Mouse (Mus musculus) midbrain, embryonic 16.5 days (tissue): Measurements from ENCODE around the gene Gps1. TPM values are rescaled to one million over a fixed set of nuclear protein-coding genes. Genes with fewer than 3 reads are reported as not detected.
"Not testable (repeated sequence)": the region's sequence is repeated elsewhere in the genome, so short reads cannot be mapped to it uniquely, and the experiment has no call there.

Experiments used
- ATAC-seq: fragments of 200-750 bp; cut with Nextera tagmentation; 2 replicates; pipeline ENCODE4 v1.8.0; 2017; ENCODE audit warnings: moderate TSS enrichment
- H3K27ac ChIP-seq: fragments of 300-500 bp; sonication (generic); 2 replicates; pipeline ENCODE4 v1.5.1; 2014; ENCODE audit warnings: mild to moderate bottlenecking, low read length, mixed read lengths
- H3K27me3 ChIP-seq: fragments of 300-500 bp; sonication (generic); 2 replicates; pipeline ENCODE4 v1.6.1; 2014; ENCODE audit warnings: low read depth, low read length, mixed read lengths; ENCODE audit not compliant: control insufficient read depth, insufficient read depth
- H3K36me3 ChIP-seq: fragments of 300-500 bp; sonication (generic); 2 replicates; pipeline ENCODE4 v1.6.1; 2014; ENCODE audit warnings: mild to moderate bottlenecking, low read length, moderate library complexity, mixed read lengths; ENCODE audit not compliant: control insufficient read depth, insufficient read depth
- H3K4me1 ChIP-seq: fragments of 300-500 bp; sonication (generic); 2 replicates; pipeline ENCODE4 v1.6.1; 2014; ENCODE audit warnings: mild to moderate bottlenecking, low read length, mixed read lengths; ENCODE audit not compliant: control insufficient read depth, insufficient read depth
- H3K4me2 ChIP-seq: fragments of 300-500 bp; sonication (generic); 2 replicates; pipeline ENCODE4 v1.6.1; 2014; ENCODE audit warnings: mild to moderate bottlenecking, low read length, mixed read lengths
- H3K4me3 ChIP-seq: fragments of 300-500 bp; sonication (generic); 2 replicates; pipeline ENCODE4 v1.5.1; 2014; ENCODE audit warnings: low read depth, mild to moderate bottlenecking, low read length, moderate library complexity, mixed read lengths
- H3K9ac ChIP-seq: fragments of 300-500 bp; sonication (generic); 2 replicates; pipeline ENCODE4 v1.6.1; 2014; ENCODE audit warnings: low read depth, low read length, mixed read lengths
- H3K9me3 ChIP-seq: fragments of 300-500 bp; sonication (generic); replicated peaks from 2 replicates; pipeline ENCODE4 v1.6.1; 2014; ENCODE audit warnings: mild to moderate bottlenecking, low read length, mixed read lengths; ENCODE audit not compliant: control insufficient read depth, poor library complexity, severe bottlenecking
- WGBS: fragments of 180-500 bp; shearing (Covaris S2); extraction: QIAGEN DNeasy Blood & Tissue Kit; methylation state at CpG from one replicate; pipeline ENCODE4 v1.1.7; 2014; 5-methylcytosine and 5-hydroxymethylcytosine counted together
- polyA plus RNA-seq: library from polyadenylated mRNA; unstranded; fragments of >200 nt; fragmentation: Nextera tagmentation; extraction: Ambion mirVana; gene quantifications from 2 replicates; pipeline ENCODE4 v1.2.1, GENCODE M21; 2015

Gene Gps1
- polyA plus RNA-seq, 1 experiment from 2014 or later = 288 TPM

DNA sequence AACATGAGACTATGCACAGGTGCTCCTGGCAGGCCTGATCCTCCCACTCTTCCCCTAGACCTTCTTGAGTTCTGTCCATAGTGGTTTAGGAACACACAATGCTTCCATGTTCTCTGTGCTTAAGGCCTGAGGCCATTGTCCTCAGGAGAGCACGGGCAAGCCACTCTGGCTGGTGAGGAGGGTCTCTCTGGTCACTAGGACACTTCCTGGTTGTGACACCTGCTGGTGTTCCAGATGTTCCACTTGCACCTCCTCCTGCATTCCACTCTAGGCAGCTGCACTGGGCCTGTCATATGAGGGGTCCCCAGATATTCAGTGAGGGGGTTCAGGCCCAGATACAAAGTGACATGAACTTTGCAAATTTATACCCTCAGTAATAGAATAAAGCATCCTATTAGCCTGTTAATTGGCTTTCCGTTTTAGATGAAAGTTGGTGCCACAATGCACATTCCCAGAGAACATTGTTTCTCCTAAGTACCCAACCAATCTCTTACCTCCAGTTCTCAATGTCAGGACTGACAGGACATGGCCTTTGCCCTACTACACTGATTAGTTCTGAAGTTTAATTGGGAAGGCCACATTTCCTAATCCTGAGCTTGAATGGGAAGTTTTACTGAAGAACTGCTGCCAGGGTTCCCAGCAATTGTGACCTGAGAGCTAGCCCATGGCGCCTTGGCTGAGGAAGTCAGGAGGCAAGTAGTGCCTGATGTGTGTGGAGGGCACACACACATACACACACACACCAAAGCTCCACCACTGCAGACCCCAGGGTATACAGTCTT lies 47.8 kb downstream of the Gps1 start:
- Histone ChIP-seq H3K27me3 (no peaks in the 10 kb centered on the region), H3K9me3 (no peaks in the 10 kb centered on the region), H3K36me3 (no peaks in the 10 kb centered on the region), H3K4me2 (no peak overlapping the region), H3K4me1 (0 out of 2 replicates have a peak, but pooled peaks cover 5% of the 10 kb centered on the region), H3K27ac (no peak overlapping the region), H3K9ac (no peak overlapping the region), H3K4me3 (no peak overlapping the region)
- WGBS = 84% methylated on average over 3 of the region's 3 CpGs
- no peak for ATAC-seq

DNA sequence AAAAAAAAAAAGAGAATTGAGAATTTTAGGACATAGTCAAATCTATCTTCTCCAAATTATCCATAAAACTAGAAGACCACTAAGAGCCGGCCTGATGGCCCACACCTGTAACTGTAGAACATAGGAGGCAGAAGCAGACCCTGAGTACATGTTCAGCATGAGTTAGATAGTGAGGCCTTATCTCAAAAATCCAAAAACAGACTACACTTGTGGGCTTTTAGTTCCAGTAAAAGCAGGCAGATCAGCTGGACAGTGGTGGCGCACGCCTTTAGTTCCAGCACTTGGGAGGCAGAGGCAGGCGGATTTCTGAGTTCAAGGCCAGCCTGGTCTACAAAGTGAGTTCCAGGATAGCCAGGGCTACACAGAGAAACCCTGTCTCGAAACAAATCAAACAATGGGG lies 48.9 kb downstream of the Gps1 start:
- not testable (repeated sequence) for H3K27me3 ChIP-seq, H3K36me3 ChIP-seq, H3K9ac ChIP-seq, H3K4me2 ChIP-seq, H3K9me3 ChIP-seq, ATAC-seq, H3K4me1 ChIP-seq, H3K4me3 ChIP-seq
- 94% methylated on average over 5 of the region's 5 CpGs for WGBS
- H3K27ac ChIP-seq = peak overlapping the region; percentile 26; the same call in 1 of the 2 replicates

- H3K4me2 ChIP-seq = no peak overlapping the region
- peak; percentile 75 for ATAC-seq
- H3K4me1 ChIP-seq = 0 out of 2 replicates have a peak, but pooled peaks cover 5% of the 10 kb centered on the region
- H3K4me3 ChIP-seq = no peak overlapping the region
- H3K27me3 ChIP-seq = no peaks in the 10 kb centered on the region
- no peaks in the 10 kb centered on the region for H3K36me3 ChIP-seq
- no peaks in the 10 kb centered on the region for H3K9me3 ChIP-seq
- no peak overlapping the region for H3K9ac ChIP-seq
- WGBS = 17% methylated on average over 8 of the region's 8 CpGs
- peak overlapping the region; percentile 68 for H3K27ac ChIP-seq
These were observed 49.6 kb downstream of the Gps1 start for GRCm38 (mm10) chr11:120833555-120834280.

Other genes starting within 250 kb of the Gps1 start
- 232 and 233 TPM in 2 replicates for gene Mcrip1, start 234.5 kb upstream of the Gps1 start, polyA plus RNA-seq
- gene Ppp1r27, start 233.1 kb upstream of the Gps1 start, polyA plus RNA-seq = not detected in 2 replicates
- 233 and 257 TPM in 2 replicates for gene P4hb, start 211.0 kb upstream of the Gps1 start, polyA plus RNA-seq
- 439 and 443 TPM in 2 replicates for gene Arhgdia, start 202.6 kb upstream of the Gps1 start, polyA plus RNA-seq
- 194 and 223 TPM in 2 replicates for gene Alyref, start 185.9 kb upstream of the Gps1 start, polyA plus RNA-seq
- 189 and 196 TPM in 2 replicates for gene Anapc11, start 185.9 kb upstream of the Gps1 start, polyA plus RNA-seq
- gene Npb, start 175.8 kb upstream of the Gps1 start, polyA plus RNA-seq = not detected in 2 replicates
- gene Pcyt2, start 166.3 kb upstream of the Gps1 start, polyA plus RNA-seq = 218 and 239 TPM in 2 replicates
- 39.3 and 46.2 TPM in 2 replicates for gene Sirt7, start 159.0 kb upstream of the Gps1 start, polyA plus RNA-seq
- 37.5 and 39.1 TPM in 2 replicates for gene Mafg, start 150.7 kb upstream of the Gps1 start, polyA plus RNA-seq
- 18.1 TPM in 2 replicates for gene Pycr1, start 140.5 kb upstream of the Gps1 start, polyA plus RNA-seq
- gene Myadml2, start 136.1 kb upstream of the Gps1 start, polyA plus RNA-seq = 1.1 TPM in 2 replicates
- gene Notum, start 123.1 kb upstream of the Gps1 start, polyA plus RNA-seq = 1.1 and 1.9 TPM in 2 replicates
- gene Aspscr1, start 111.3 kb upstream of the Gps1 start, polyA plus RNA-seq = 144 and 145 TPM in 2 replicates
- 88.8 and 92.2 TPM in 2 replicates for gene Cenpx, start 70.5 kb upstream of the Gps1 start, polyA plus RNA-seq
- 86.6 and 87.9 TPM in 2 replicates for gene Lrrc45, start 70.3 kb upstream of the Gps1 start, polyA plus RNA-seq
- 624 and 719 TPM in 2 replicates for gene Rac3, start 62.8 kb upstream of the Gps1 start, polyA plus RNA-seq
- 5.8 and 7.0 TPM in 2 replicates for gene Dcxr, start 57.0 kb upstream of the Gps1 start, polyA plus RNA-seq
- 0.87 and 1.6 TPM in 2 replicates for gene Cbr2, start 52.2 kb upstream of the Gps1 start, polyA plus RNA-seq
- 1.3 and 2.8 TPM in 2 replicates for gene Hmga1b, start 21.5 kb upstream of the Gps1 start, polyA plus RNA-seq
- 133 and 145 TPM in 2 replicates for gene Rfng, start 65 bp upstream of the Gps1 start, polyA plus RNA-seq
- 38.1 and 42.2 TPM in 2 replicates for gene Dus1l, start 12.1 kb downstream of the Gps1 start, polyA plus RNA-seq
- 102 and 108 TPM in 2 replicates for gene Fasn, start 40.3 kb downstream of the Gps1 start, polyA plus RNA-seq
- 6.8 and 7.1 TPM in 2 replicates for gene Ccdc57, start 148.6 kb downstream of the Gps1 start, polyA plus RNA-seq
- 9.0 and 10.0 TPM in 2 replicates for gene Slc16a3, start 164.2 kb downstream of the Gps1 start, polyA plus RNA-seq
- 153 and 161 TPM in 2 replicates for gene Csnk1d, start 207.1 kb downstream of the Gps1 start, polyA plus RNA-seq